Mouse (Mus musculus): ENCODE results near the gene Col4a1.

Col4a1 gene

GRCm38 (mm10) chr8:11312349-11313175 lies at the start of gene Col4a1, which contains the start of gene Col4a2:
Col4a1 (minus strand) TSS chr8:11312826.
Col4a2 (plus strand) TSS chr8:11312805.
- peak; percentile 81 to 90 for DNase-seq

GRCm38 (mm10) chr8:11361546-11362277 lies 49.1 kb upstream of the Col4a1 start:
- no peak for DNase-seq

GRCm38 (mm10) chr8:11359846-11360245 lies 47.2 kb upstream of the Col4a1 start:
- DNase-seq: no peak

- no peak for DNase-seq
Observed at GRCm38 (mm10) chr8:11357921-11358436, 45.4 kb upstream of the Col4a1 start.

- DNase-seq: no peak
Observed at GRCm38 (mm10) chr8:11356776-11357175, 44.1 kb upstream of the Col4a1 start.

GRCm38 (mm10) chr8:11355900-11356299 lies 43.3 kb upstream of the Col4a1 start:
- DNase-seq: no peak

GRCm38 (mm10) chr8:11354800-11355451 lies 42.3 kb upstream of the Col4a1 start:
- no peak for DNase-seq

- DNase-seq: no peak
Observed at GRCm38 (mm10) chr8:11352514-11352913, 39.9 kb upstream of the Col4a1 start.

GRCm38 (mm10) chr8:11351355-11351754 lies 38.7 kb upstream of the Col4a1 start:
- no peak for DNase-seq

- DNase-seq: peak in 1 of 2 experiments; percentile 53
Observed at GRCm38 (mm10) chr8:11348622-11349021, 36.0 kb upstream of the Col4a1 start.

- no peak for DNase-seq
Observed at GRCm38 (mm10) chr8:11347699-11348098, 35.1 kb upstream of the Col4a1 start.

GRCm38 (mm10) chr8:11346225-11346624 lies 33.6 kb upstream of the Col4a1 start:
- DNase-seq: peak; percentile 68 to 78

GRCm38 (mm10) chr8:11344459-11344858 lies 31.8 kb upstream of the Col4a1 start:
- peak; percentile 38 to 76 for DNase-seq

GRCm38 (mm10) chr8:11341111-11341566 lies 28.5 kb upstream of the Col4a1 start:
- no peak for DNase-seq

GRCm38 (mm10) chr8:11340310-11341110 lies 27.9 kb upstream of the Col4a1 start:
- DNase-seq: peak; percentile 63 to 83

GRCm38 (mm10) chr8:11338507-11338906 lies 25.9 kb upstream of the Col4a1 start:
- DNase-seq: peak in 1 of 2 experiments; percentile 24

GRCm38 (mm10) chr8:11337642-11338041 lies 25.0 kb upstream of the Col4a1 start:
- no peak for DNase-seq

- peak in 1 of 2 experiments; percentile 33 for DNase-seq
Observed at GRCm38 (mm10) chr8:11336346-11336745, 23.7 kb upstream of the Col4a1 start.

- DNase-seq: no peak
Observed at GRCm38 (mm10) chr8:11335238-11335637, 22.6 kb upstream of the Col4a1 start.

GRCm38 (mm10) chr8:11334493-11334892 lies 21.9 kb upstream of the Col4a1 start:
- no peak for DNase-seq

GRCm38 (mm10) chr8:11333746-11334145 lies 21.1 kb upstream of the Col4a1 start:
- DNase-seq: no peak

GRCm38 (mm10) chr8:11331561-11331960 lies 18.9 kb upstream of the Col4a1 start:
- DNase-seq: peak; percentile 49 to 57

Measured in kidney, postnatal 25 days (tissue).